Mouse (Mus musculus) C2C12 (cell line): ENCODE data around the gene Pin4. TPM values are rescaled to one million over a fixed set of nuclear protein-coding genes. Genes with fewer than 3 reads are reported as not detected.

Experiments used
- H3K27me3 ChIP-seq: one replicate; pipeline ENCODE4 v1.6.1; 2011; ENCODE audit not compliant: control insufficient read depth, insufficient read depth, insufficient read length
- H3K36me3 ChIP-seq: one replicate; pipeline ENCODE4 v1.6.1; 2011; ENCODE audit not compliant: control insufficient read depth, insufficient read depth
- H3K4me3 ChIP-seq: one replicate; pipeline ENCODE4 v1.5.1; 2011; ENCODE audit warnings: mild to moderate bottlenecking, control low read depth; ENCODE audit not compliant: poor library complexity, insufficient read depth, severe bottlenecking
- H3K79me2 ChIP-seq: one replicate; pipeline ENCODE4 v1.6.1; 2011; ENCODE audit not compliant: control insufficient read depth, insufficient read depth
- H3K79me3 ChIP-seq: one replicate; pipeline ENCODE4 v1.6.1; 2011; ENCODE audit warnings: low read depth, control low read depth
- H3ac ChIP-seq: one replicate; pipeline ENCODE3; 2011; ENCODE audit warnings: low read depth; ENCODE audit not compliant: control insufficient read depth, insufficient read length
- CEBPB ChIP-seq: IDR thresholded peaks from one replicate; pipeline ENCODE4 v1.6.1; 2011; ENCODE audit warnings: low read depth, mild to moderate bottlenecking, control low read depth, moderate library complexity
- CTCF ChIP-seq: IDR thresholded peaks from one replicate; pipeline ENCODE4 v1.5.1; 2011; ENCODE audit not compliant: control insufficient read depth, insufficient read depth, insufficient read length
- FOSL1 ChIP-seq: IDR thresholded peaks from one replicate; pipeline ENCODE4 v1.8.0; 2011; ENCODE audit warnings: mild to moderate bottlenecking, low read length; ENCODE audit not compliant: poor library complexity, insufficient read depth, severe bottlenecking
- MAX ChIP-seq: IDR thresholded peaks from one replicate; pipeline ENCODE4 v1.6.1; 2011; ENCODE audit warnings: mild to moderate bottlenecking, control low read depth
- MYOD1 ChIP-seq: IDR thresholded peaks from one replicate; pipeline ENCODE4 v1.6.1; 2011; ENCODE audit warnings: low read depth; ENCODE audit not compliant: control insufficient read depth, insufficient read length
- MYOG ChIP-seq: IDR thresholded peaks from one replicate; pipeline ENCODE4 v1.6.1; 2011; ENCODE audit not compliant: control insufficient read depth, insufficient read length; ENCODE audit errors: extremely low read depth
- USF1 ChIP-seq: IDR thresholded peaks from one replicate; pipeline ENCODE4 v1.6.1; 2011; ENCODE audit warnings: low read depth, mild to moderate bottlenecking, control low read depth, moderate library complexity
- polyA plus RNA-seq: library from polyadenylated mRNA; unstranded; fragments of >200 nt; fragmentation: generic; extraction: Trizol; gene quantifications from one replicate; pipeline ENCODE4 v1.2.1, GENCODE M21; 2012; ENCODE audit warnings: missing spikeins

Pin4 gene
- polyA plus RNA-seq, 1 experiment = 89.0 TPM

DNA sequence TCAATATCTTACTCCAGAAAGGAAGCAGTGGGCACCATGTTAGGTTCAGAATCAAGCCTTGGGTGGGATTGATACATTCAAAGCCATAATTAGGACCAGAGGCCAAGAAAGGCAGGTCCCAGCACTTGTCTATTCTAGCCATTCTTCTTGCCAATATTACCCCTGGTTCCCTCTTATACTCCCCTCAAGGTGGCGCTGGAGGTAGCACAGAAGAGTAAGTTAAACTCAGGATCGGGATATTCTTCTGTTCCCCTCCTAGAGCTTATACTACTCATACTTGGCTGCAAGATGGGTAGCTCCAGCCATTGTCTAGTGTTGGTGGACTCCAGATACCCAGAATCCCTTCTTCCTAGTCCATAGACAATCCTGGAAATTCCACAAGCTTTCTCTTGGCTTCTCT, 43.8 kb downstream of the Pin4 start:
- Histone ChIP-seq H3K36me3 (no peaks in the 10 kb centered on the region), H3ac (no peak overlapping the region), H3K27me3 (no peaks in the 10 kb centered on the region), H3K4me3 (no peak overlapping the region), H3K79me2 (no peaks in the 10 kb centered on the region), H3K79me3 (no peaks in the 10 kb centered on the region)
- TF ChIP-seq USF1 (no peak), FOSL1 (no peak), MYOD1 (no peak), CEBPB (no peak)

DNA sequence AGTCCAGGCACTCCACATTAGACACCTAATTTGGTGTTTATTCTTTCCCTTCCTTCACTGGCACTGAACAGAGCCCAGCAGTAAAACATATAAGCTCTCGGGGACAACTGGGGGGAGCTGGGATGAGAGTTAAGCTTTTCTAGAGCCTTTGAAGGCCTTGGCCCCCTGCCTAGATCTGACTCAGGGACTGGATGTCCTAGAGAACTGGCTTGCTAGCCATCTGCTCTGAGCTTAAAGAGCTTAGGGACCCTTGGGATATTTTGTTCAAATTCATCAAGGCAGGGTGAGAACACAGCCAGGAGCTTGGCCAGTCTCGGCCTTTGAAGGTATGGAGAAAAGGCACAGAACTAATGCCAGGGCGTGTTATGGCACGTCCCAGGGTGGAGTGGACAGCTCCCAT, 44.3 kb downstream of the Pin4 start:
- Histone ChIP-seq H3K27me3 (no peaks in the 10 kb centered on the region), H3K36me3 (no peaks in the 10 kb centered on the region), H3K79me3 (no peaks in the 10 kb centered on the region), H3ac (no peak overlapping the region), H3K79me2 (no peaks in the 10 kb centered on the region), H3K4me3 (no peak overlapping the region)
- TF ChIP-seq MYOD1 = no peak
- no peak for TF ChIP-seq FOSL1
- TF ChIP-seq MYOG = no peak
- TF ChIP-seq CTCF = no peak
- TF ChIP-seq MAX = no peak
- no peak for TF ChIP-seq CEBPB
- TF ChIP-seq USF1 = no peak

DNA sequence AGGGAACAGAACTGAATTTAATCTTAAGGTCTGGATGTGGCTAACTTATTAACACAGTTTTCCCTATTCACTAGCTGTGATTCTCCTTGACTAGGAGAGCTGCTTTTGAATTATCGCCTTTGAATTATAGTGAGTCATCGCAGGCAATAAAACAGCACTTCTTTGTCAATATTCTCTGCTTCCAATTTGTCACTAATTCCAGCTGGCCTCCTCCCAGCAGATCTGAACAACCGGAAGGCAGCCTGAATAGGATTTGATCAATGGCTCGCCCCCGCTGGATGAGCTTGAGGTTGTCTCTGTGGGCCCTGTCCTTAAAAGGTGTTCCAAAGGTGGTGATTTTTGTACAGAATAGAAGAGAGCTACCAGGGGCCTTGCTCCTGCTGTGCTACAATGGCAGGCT, 47.3 kb downstream of the Pin4 start:
- Histone ChIP-seq H3ac (no peak overlapping the region), H3K79me2 (no peaks in the 10 kb centered on the region), H3K27me3 (no peaks in the 10 kb centered on the region), H3K4me3 (no peak overlapping the region), H3K36me3 (no peaks in the 10 kb centered on the region), H3K79me3 (no peaks in the 10 kb centered on the region)
- TF ChIP-seq MYOD1 (no peak), MAX (no peak), CEBPB (no peak), FOSL1 (no peak), USF1 (no peak)

- Histone ChIP-seq H3K4me3 (no peak overlapping the region), H3K79me3 (no peaks in the 10 kb centered on the region), H3K36me3 (no peaks in the 10 kb centered on the region), H3K27me3 (no peaks in the 10 kb centered on the region), H3ac (no peak overlapping the region), H3K79me2 (no peaks in the 10 kb centered on the region)
- TF ChIP-seq FOSL1 = no peak
- TF ChIP-seq MAX = no peak
- no peak for TF ChIP-seq CEBPB
- TF ChIP-seq USF1 = no peak
- TF ChIP-seq CTCF = no peak
- TF ChIP-seq MYOD1 = no peak
- TF ChIP-seq MYOG = no peak
Measured at GRCm38 (mm10) chrX:102166986-102167385, 47.7 kb downstream of the Pin4 start.

DNA sequence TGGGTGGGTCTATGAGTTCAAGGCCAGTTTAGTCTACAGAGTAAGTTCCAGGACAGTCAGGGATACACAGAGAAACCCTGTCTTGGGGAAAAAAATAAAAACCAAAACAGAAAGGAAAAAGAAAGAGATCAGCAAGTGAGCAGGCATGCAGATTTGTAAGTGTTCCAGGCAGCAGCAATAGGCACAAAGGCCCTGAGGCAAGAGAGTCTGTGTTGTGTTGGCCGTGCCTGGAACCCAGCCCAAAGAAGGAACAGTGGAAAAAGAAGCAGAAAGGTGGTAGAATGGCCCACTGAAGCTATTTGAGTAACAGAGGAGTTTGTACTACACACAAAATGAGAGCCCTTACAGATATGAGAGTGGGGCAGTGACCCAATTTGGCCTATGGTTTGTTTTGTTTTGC, 50.5 kb downstream of the Pin4 start:
- Histone ChIP-seq H3K79me3 (no peaks in the 10 kb centered on the region), H3ac (no peak overlapping the region), H3K36me3 (no peaks in the 10 kb centered on the region), H3K27me3 (no peaks in the 10 kb centered on the region), H3K4me3 (no peak overlapping the region), H3K79me2 (no peaks in the 10 kb centered on the region)
- TF ChIP-seq CTCF = no peak
- TF ChIP-seq CEBPB = no peak
- TF ChIP-seq USF1 = no peak
- TF ChIP-seq MYOG = no peak
- no peak for TF ChIP-seq FOSL1
- no peak for TF ChIP-seq MAX
- no peak for TF ChIP-seq MYOD1

DNA sequence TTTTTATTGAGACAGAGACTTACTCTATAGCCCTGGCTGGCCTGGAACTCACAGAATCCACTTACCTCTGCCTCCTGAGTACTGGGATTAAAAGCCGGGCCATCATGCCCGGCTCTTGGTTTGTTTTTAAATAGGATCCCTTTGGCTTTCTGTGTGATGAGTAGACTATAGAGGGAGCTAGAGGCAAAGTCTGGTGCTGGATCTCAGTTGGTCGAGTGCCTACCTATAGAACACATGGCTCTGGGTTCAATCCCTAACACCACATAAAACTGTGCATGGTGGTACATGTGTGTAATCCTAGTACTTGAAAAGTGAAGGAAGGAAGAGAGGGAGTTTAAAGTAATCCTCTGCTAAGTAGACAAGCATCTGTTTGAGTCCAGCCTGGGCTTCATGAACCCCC, 50.9 kb downstream of the Pin4 start:
- Histone ChIP-seq H3K79me3 (no peaks in the 10 kb centered on the region), H3ac (no peak overlapping the region), H3K36me3 (no peaks in the 10 kb centered on the region), H3K79me2 (no peaks in the 10 kb centered on the region), H3K4me3 (no peak overlapping the region), H3K27me3 (no peaks in the 10 kb centered on the region)
- TF ChIP-seq USF1 = no peak
- no peak for TF ChIP-seq MYOG
- TF ChIP-seq FOSL1 = no peak
- no peak for TF ChIP-seq MYOD1
- no peak for TF ChIP-seq CEBPB
- TF ChIP-seq MAX = no peak
- no peak for TF ChIP-seq CTCF
